Mouse (Mus musculus) cortical plate, adult 2 months (tissue): ENCODE measurements around the gene Trappc6a.

Experiments
- CTCF ChIP-seq: fragments of 200-500 bp; IDR thresholded peaks from 2 replicates; pipeline ENCODE4 v1.5.1; 2011; ENCODE audit warnings: mild to moderate bottlenecking, control low read depth, low read length; ENCODE audit not compliant: insufficient read depth; ENCODE audit errors: extremely low read depth
- POLR2A ChIP-seq: fragments of 200-500 bp; IDR thresholded peaks from 2 replicates; pipeline ENCODE4 v1.6.1; 2011; ENCODE audit warnings: mild to moderate bottlenecking, low read length, control low read depth; ENCODE audit not compliant: insufficient read depth; ENCODE audit errors: extremely low read depth

DNA sequence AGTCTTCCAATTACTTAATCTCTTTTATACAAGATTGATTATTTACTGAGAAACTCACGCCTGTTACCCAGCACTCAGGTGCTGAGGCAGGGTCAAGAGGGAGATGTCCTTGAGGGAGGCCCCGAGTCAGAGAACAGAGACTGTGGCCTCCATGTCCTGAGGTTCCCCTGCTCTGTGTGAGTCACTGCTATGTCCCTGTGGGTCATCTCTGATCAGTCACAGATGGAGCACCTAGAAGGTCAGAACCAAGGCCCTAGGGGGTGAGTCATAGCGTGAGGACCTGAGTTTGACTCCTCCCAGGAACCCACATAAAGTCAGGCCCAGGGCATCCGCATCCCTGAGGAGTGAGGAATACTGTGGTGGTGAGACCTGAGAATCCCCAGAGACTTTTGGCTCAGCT lies 6.5 kb upstream of the Trappc6a start:
- TF ChIP-seq POLR2A, result no peak
- TF ChIP-seq CTCF, result no peak
